Mouse (Mus musculus) midbrain, postnatal 0 days (tissue): ENCODE data around the gene Ankrd55. TPM values are rescaled to one million over a fixed set of nuclear protein-coding genes. Genes with fewer than 3 reads are reported as not detected.
"Not testable (repeated sequence)": the region's sequence is repeated elsewhere in the genome, so short reads cannot be mapped to it uniquely, and the experiment has no call there.

Experiments used
- ATAC-seq: fragments of 200-750 bp; cut with Nextera tagmentation; 2 replicates; pipeline ENCODE4 v1.8.0; 2017; ENCODE audit warnings: moderate number of reproducible peaks, mild to moderate bottlenecking, moderate TSS enrichment, moderate library complexity; ENCODE audit not compliant: low FRiP score
- DNase-seq: peaks from one replicate; pipeline ENCODE4 v3.0.0-alpha.2; 2015; ENCODE audit warnings: low spot score
- H3K27ac ChIP-seq: fragments of 300-500 bp; sonication (generic); 2 replicates; pipeline ENCODE4 v1.5.1; 2014; ENCODE audit warnings: low read depth, mild to moderate bottlenecking, low read length, mixed read lengths
- H3K27me3 ChIP-seq: fragments of 300-500 bp; sonication (generic); 2 replicates; pipeline ENCODE4 v1.6.1; 2014; ENCODE audit warnings: low read length, control low read depth, mixed read lengths; ENCODE audit not compliant: insufficient read depth
- H3K36me3 ChIP-seq: fragments of 300-500 bp; sonication (generic); 2 replicates; pipeline ENCODE4 v1.6.1; 2014; ENCODE audit warnings: low read length, control low read depth, mixed read lengths; ENCODE audit not compliant: insufficient read depth
- H3K4me1 ChIP-seq: fragments of 300-500 bp; sonication (generic); 2 replicates; pipeline ENCODE4 v1.6.1; 2014; ENCODE audit warnings: mild to moderate bottlenecking, control low read depth, antibody characterized with exemption, low read length, mixed read lengths; ENCODE audit not compliant: insufficient read depth
- H3K4me2 ChIP-seq: fragments of 300-500 bp; sonication (generic); 2 replicates; pipeline ENCODE4 v1.6.1; 2014; ENCODE audit warnings: low read depth, mild to moderate bottlenecking, low read length, mixed read lengths; ENCODE audit not compliant: poor library complexity, severe bottlenecking
- H3K4me3 ChIP-seq: fragments of 300-500 bp; sonication (generic); 2 replicates; pipeline ENCODE4 v1.5.1; 2014; ENCODE audit warnings: low read depth, mild to moderate bottlenecking, low read length, moderate library complexity
- H3K9ac ChIP-seq: fragments of 300-500 bp; sonication (generic); replicated peaks from 2 replicates; pipeline ENCODE4 v1.6.1; 2014; ENCODE audit warnings: mild to moderate bottlenecking, low read length, moderate library complexity, mixed read lengths; ENCODE audit not compliant: poor library complexity, severe bottlenecking
- H3K9me3 ChIP-seq: fragments of 300-500 bp; sonication (generic); 2 replicates; pipeline ENCODE4 v1.6.1; 2016; ENCODE audit warnings: low read length, control low read depth
- CTCF ChIP-seq: IDR thresholded peaks from 2 replicates; pipeline ENCODE4 v1.5.1; 2016; ENCODE audit warnings: antibody characterized with exemption, mild to moderate bottlenecking
- WGBS: fragments of 180-500 bp; shearing (Covaris S2); extraction: QIAGEN DNeasy Blood & Tissue Kit; methylation state at CpG from one replicate; pipeline ENCODE4 v1.1.7; 2014; 5-methylcytosine and 5-hydroxymethylcytosine counted together
- polyA plus RNA-seq: library from polyadenylated mRNA; unstranded; fragments of >200 nt; fragmentation: Nextera tagmentation; extraction: Ambion mirVana; gene quantifications from 2 replicates; pipeline ENCODE4 v1.2.1, GENCODE M21; 2015
- total RNA-seq: library from RNA; depleted of rRNA; stranded (reverse); fragments of >200 nt; gene quantifications from 2 replicates; pipeline ENCODE4 v1.2.3, GENCODE M21; 2014

The Ankrd55 gene
- total and polyA plus RNA-seq, 2 experiments from 2014 or later = 10.2 to 21.2 TPM

- DNase-seq = no peak
- Histone ChIP-seq H3K4me1 (no peaks in the 10 kb centered on the region), H3K9ac (no peak overlapping the region), H3K36me3 (no peaks in the 10 kb centered on the region), H3K27me3 (no peaks in the 10 kb centered on the region), H3K4me2 (no peak overlapping the region), H3K9me3 (no peaks in the 10 kb centered on the region), H3K4me3 (no peak overlapping the region), H3K27ac (no peak overlapping the region)
- ATAC-seq = no peak
- 89% methylated on average over 6 of the region's 6 CpGs for WGBS
- TF ChIP-seq CTCF = no peak
Observed at GRCm38 (mm10) chr13:112297781-112298180, 9.5 kb downstream of the Ankrd55 start.

GRCm38 (mm10) chr13:112303429-112303828, 15.2 kb downstream of the Ankrd55 start:
- no peak overlapping the region for H3K27ac ChIP-seq
- no peak overlapping the region for H3K4me2 ChIP-seq
- no peak for DNase-seq
- no peaks in the 10 kb centered on the region for H3K27me3 ChIP-seq
- ATAC-seq = no peak
- no peaks in the 10 kb centered on the region for H3K36me3 ChIP-seq
- TF ChIP-seq CTCF = no peak
- WGBS = 95% methylated on average over 2 of the region's 2 CpGs
- no peak overlapping the region for H3K9ac ChIP-seq
- no peaks in the 10 kb centered on the region for H3K4me1 ChIP-seq
- H3K4me3 ChIP-seq = no peak overlapping the region
- H3K9me3 ChIP-seq = no peaks in the 10 kb centered on the region

- WGBS = 15% methylated on average over 1 of the region's 1 CpGs
- peak; percentile 48 for DNase-seq
- H3K27me3 ChIP-seq = no peaks in the 10 kb centered on the region
- ATAC-seq = no peak
- no peak overlapping the region for H3K4me2 ChIP-seq
- H3K36me3 ChIP-seq = no peaks in the 10 kb centered on the region
- H3K9ac ChIP-seq = no peak overlapping the region
- H3K27ac ChIP-seq = no peak overlapping the region
- no peaks in the 10 kb centered on the region for H3K4me1 ChIP-seq
- TF ChIP-seq CTCF = peak; percentile 73
- H3K9me3 ChIP-seq = no peaks in the 10 kb centered on the region
- H3K4me3 ChIP-seq = no peak overlapping the region
Observed at GRCm38 (mm10) chr13:112308672-112309071, 20.4 kb downstream of the Ankrd55 start.

- not testable (repeated sequence) for ATAC-seq, H3K9ac ChIP-seq, H3K36me3 ChIP-seq, DNase-seq, H3K4me2 ChIP-seq, H3K27me3 ChIP-seq, H3K9me3 ChIP-seq, H3K4me1 ChIP-seq, H3K27ac ChIP-seq, H3K4me3 ChIP-seq
- WGBS = 67% methylated on average over 3 of the region's 3 CpGs
Observed at GRCm38 (mm10) chr13:112311611-112312010, 23.4 kb downstream of the Ankrd55 start.

- TF ChIP-seq CTCF = no peak
- Histone ChIP-seq H3K27ac (no peak overlapping the region), H3K4me1 (no peaks in the 10 kb centered on the region), H3K27me3 (no peaks in the 10 kb centered on the region), H3K4me2 (no peak overlapping the region), H3K9me3 (no peaks in the 10 kb centered on the region), H3K36me3 (peaks cover 3% of the 10 kb centered on the region; the same call in 1 of the 2 replicates), H3K9ac (no peak overlapping the region), H3K4me3 (no peak overlapping the region)
- ATAC-seq (no peak), DNase-seq (peak; percentile 42)
- WGBS = 13% methylated on average over 3 of the region's 3 CpGs
Observed at GRCm38 (mm10) chr13:112315442-112315841, 27.2 kb downstream of the Ankrd55 start.

GRCm38 (mm10) chr13:112316622-112317482, 28.6 kb downstream of the Ankrd55 start:
- Histone ChIP-seq H3K4me1 (no peaks in the 10 kb centered on the region), H3K4me3 (no peak overlapping the region), H3K27ac (no peak overlapping the region), H3K36me3 (peaks cover 3% of the 10 kb centered on the region; the same call in 1 of the 2 replicates), H3K9me3 (no peaks in the 10 kb centered on the region), H3K27me3 (no peaks in the 10 kb centered on the region), H3K4me2 (no peak overlapping the region), H3K9ac (no peak overlapping the region)
- no peak for ATAC-seq
- TF ChIP-seq CTCF = no peak
- WGBS = 80% methylated on average over 11 of the region's 11 CpGs
- no peak for DNase-seq
